In genomic region chr5:140418106-140418488, GRCm38 (mm10) we compare ENCODE assay signal across 7 mouse cellular contexts. TPM values are rescaled to one million over a fixed set of nuclear protein-coding genes. Genes with fewer than 3 reads are reported as not detected.
DNase-seq lines count a peak whose midpoint lies in the region; ATAC-seq lines count a peak whose summit lies in the region.

No protein-coding gene starts in this region.

- DNase-seq in lung, postnatal 36 days: no peak
- DNase-seq in embryonic facial prominence, embryonic 10.5 days (ENCODE audit: low spot score): no peak
- DNase-seq in lung, postnatal 14 days: peak; percentile 20
- no peak for DNase-seq in urinary bladder, adult 2 months (ENCODE audit: low spot score)
- no peak for DNase-seq in Muller cell, postnatal 12 days (ENCODE audit: inconsistent ontology term)

- H3K27me3 ChIP-seq in lung, embryonic 16.5 days (ENCODE audit: control insufficient read depth, insufficient read depth, low read depth, low read length): no peaks in the 10 kb centered on the region
- H3K27me3 ChIP-seq in embryonic facial prominence, embryonic 10.5 days (replicated peaks; ENCODE audit: low read depth, poor library complexity, severe bottlenecking): no peaks in the 10 kb centered on the region
- H3K27me3 ChIP-seq in hindbrain, embryonic 12.5 days: no peaks in the 10 kb centered on the region

- H3K36me3 ChIP-seq in lung, embryonic 16.5 days (ENCODE audit: control insufficient read depth, insufficient read depth, low read length): no peaks in the 10 kb centered on the region; the same call in 1 of the 2 replicates
- H3K36me3 ChIP-seq in embryonic facial prominence, embryonic 10.5 days (replicated peaks): peaks cover 21% of the 10 kb centered on the region
- 0 out of 2 replicates have a peak, but pooled peaks cover 11% of the 10 kb centered on the region for H3K36me3 ChIP-seq in hindbrain, embryonic 12.5 days

- H3K4me2 ChIP-seq in lung, embryonic 16.5 days (ENCODE audit: low read depth, low read length): peak overlapping the region; percentile 82
- H3K4me2 ChIP-seq in hindbrain, embryonic 12.5 days (replicated peaks): peak overlapping the region; percentile 88

- H3K4me3 ChIP-seq in lung, embryonic 16.5 days (ENCODE audit: low read length): peak overlapping the region; percentile 99
- H3K4me3 ChIP-seq in embryonic facial prominence, embryonic 10.5 days: peak overlapping the region; percentile 97
- H3K4me3 ChIP-seq in hindbrain, embryonic 12.5 days: peak overlapping the region; percentile 100

- peaks cover 19% of the 10 kb centered on the region for H3K4me1 ChIP-seq in lung, embryonic 16.5 days (replicated peaks; ENCODE audit: control insufficient read depth, insufficient read depth, low read length)
- H3K4me1 ChIP-seq in embryonic facial prominence, embryonic 10.5 days: peaks cover 19% of the 10 kb centered on the region
- H3K4me1 ChIP-seq in hindbrain, embryonic 12.5 days: peaks cover 27% of the 10 kb centered on the region

- ATAC-seq in lung, embryonic 16.5 days (ENCODE audit: low read depth): peak; percentile 11; the same call in 1 of the 2 replicates
- peak; percentile 33; the same call in 1 of the 2 replicates for ATAC-seq in hindbrain, embryonic 12.5 days (ENCODE audit: low FRiP score)

- peak overlapping the region; percentile 96 for H3K27ac ChIP-seq in lung, embryonic 16.5 days (ENCODE audit: low read length)
- peak overlapping the region; percentile 99 for H3K27ac ChIP-seq in embryonic facial prominence, embryonic 10.5 days (replicated peaks)
- H3K27ac ChIP-seq in hindbrain, embryonic 12.5 days: peak overlapping the region; percentile 94

- H3K9ac ChIP-seq in lung, embryonic 16.5 days (ENCODE audit: low read length): peak overlapping the region; percentile 97
- peak overlapping the region; percentile 77 for H3K9ac ChIP-seq in hindbrain, embryonic 12.5 days

- WGBS in lung, embryonic 16.5 days: under 1% methylated on average over 12 of the region's 12 CpGs
- 2% methylated on average over 12 of the region's 12 CpGs for WGBS in embryonic facial prominence, embryonic 10.5 days
- 2% methylated on average over 12 of the region's 12 CpGs for WGBS in hindbrain, embryonic 12.5 days

- H3K9me3 ChIP-seq in lung, embryonic 16.5 days (ENCODE audit: control insufficient read depth, low read length): no peaks in the 10 kb centered on the region
- H3K9me3 ChIP-seq in embryonic facial prominence, embryonic 10.5 days: no peaks in the 10 kb centered on the region
- no peaks in the 10 kb centered on the region for H3K9me3 ChIP-seq in hindbrain, embryonic 12.5 days (replicated peaks)

RNA-seq across cellular contexts. Expression of gene Eif3b, which starts 1.0 kb away (rescaled TPM):
- 78.5 and 78.9 TPM in 2 replicates for polyA plus RNA-seq in lung, embryonic 16.5 days (2015; fragmentation: Nextera tagmentation; extraction: Ambion mirVana)
- 167 and 183 TPM in 2 replicates for polyA plus RNA-seq in embryonic facial prominence, embryonic 10.5 days (2016; fragmentation: Nextera tagmentation; extraction: Ambion mirVana)
- polyA plus RNA-seq in hindbrain, embryonic 12.5 days (2016; fragmentation: Nextera tagmentation; extraction: Ambion mirVana): 155 and 162 TPM in 2 replicates
- polyA plus RNA-seq in urinary bladder, adult 2 months (2012; rRNA removed): 98.8 and 135 TPM in 2 replicates

RNA-seq across cellular contexts. Expression of gene Gm4869, which starts 27.3 kb away (rescaled TPM):
- polyA plus RNA-seq in lung, embryonic 16.5 days (2015; fragmentation: Nextera tagmentation; extraction: Ambion mirVana): not detected in 2 replicates
- polyA plus RNA-seq in embryonic facial prominence, embryonic 10.5 days (2016; fragmentation: Nextera tagmentation; extraction: Ambion mirVana): not detected in 2 replicates
- not detected in 2 replicates for polyA plus RNA-seq in hindbrain, embryonic 12.5 days (2016; fragmentation: Nextera tagmentation; extraction: Ambion mirVana)
- 0.96 and 1.0 TPM in 2 replicates for polyA plus RNA-seq in urinary bladder, adult 2 months (2012; rRNA removed)

RNA-seq across cellular contexts. Expression of gene Snx8, which starts 29.0 kb away (rescaled TPM):
- polyA plus RNA-seq in lung, embryonic 16.5 days (2015; fragmentation: Nextera tagmentation; extraction: Ambion mirVana): 19.1 and 19.8 TPM in 2 replicates
- polyA plus RNA-seq in embryonic facial prominence, embryonic 10.5 days (2016; fragmentation: Nextera tagmentation; extraction: Ambion mirVana): 26.3 and 27.7 TPM in 2 replicates
- 21.1 and 22.1 TPM in 2 replicates for polyA plus RNA-seq in hindbrain, embryonic 12.5 days (2016; fragmentation: Nextera tagmentation; extraction: Ambion mirVana)
- 18.6 and 19.4 TPM in 2 replicates for polyA plus RNA-seq in urinary bladder, adult 2 months (2012; rRNA removed)
